Mouse (Mus musculus) liver, postnatal 0 days (tissue): ENCODE data around the gene Hsd11b1.

ENCODE experiments used
- CTCF ChIP-seq: sonication (generic); IDR thresholded peaks from 2 replicates; pipeline ENCODE4 v1.5.1; 2016; ENCODE audit warnings: antibody characterized with exemption, low read depth
- EP300 ChIP-seq: IDR thresholded peaks from 2 replicates; pipeline ENCODE4 v1.6.1; 2016; ENCODE audit warnings: antibody characterized with exemption, low read depth, mild to moderate bottlenecking

GRCm38 (mm10) chr1:193238426-193238825 lies 25.4 kb downstream of the Hsd11b1 start:
- TF ChIP-seq CTCF (no peak), EP300 (no peak)
